Mouse (Mus musculus) forebrain, embryonic 11.5 days (tissue): ENCODE results near the gene Tenm4. TPM values are rescaled to one million over a fixed set of nuclear protein-coding genes. Genes with fewer than 3 reads are reported as not detected.

Experiments used
- ATAC-seq: fragments of 200-750 bp; cut with Nextera tagmentation; replicated peaks from 2 replicates; pipeline ENCODE4 v1.8.0; 2017; ENCODE audit warnings: moderate TSS enrichment; ENCODE audit not compliant: low FRiP score
- DNase-seq: peaks from one replicate; pipeline ENCODE4 v3.0.0-alpha.2; 2017; ENCODE audit warnings: low spot score
- H3K27ac ChIP-seq: fragments of 300-500 bp; sonication (generic); 2 replicates; pipeline ENCODE4 v1.5.1; 2014; ENCODE audit warnings: low read depth, low read length
- H3K27me3 ChIP-seq: fragments of 300-500 bp; sonication (generic); 2 replicates; pipeline ENCODE4 v1.6.1; 2014; ENCODE audit warnings: mild to moderate bottlenecking, low read length, mixed read lengths; ENCODE audit not compliant: control insufficient read depth, insufficient read depth
- H3K36me3 ChIP-seq: fragments of 300-500 bp; sonication (generic); 2 replicates; pipeline ENCODE4 v1.6.1; 2014; ENCODE audit warnings: mild to moderate bottlenecking, low read length, moderate library complexity, mixed read lengths; ENCODE audit not compliant: control insufficient read depth, insufficient read depth
- H3K4me1 ChIP-seq: fragments of 300-500 bp; sonication (generic); replicated peaks from 2 replicates; pipeline ENCODE4 v1.6.1; 2014; ENCODE audit warnings: low read length, mixed read lengths; ENCODE audit not compliant: control insufficient read depth, insufficient read depth
- H3K4me2 ChIP-seq: fragments of 300-500 bp; sonication (generic); 2 replicates; pipeline ENCODE4 v1.6.1; 2014; ENCODE audit warnings: low read depth, mild to moderate bottlenecking, low read length, moderate library complexity, mixed read lengths; ENCODE audit not compliant: severe bottlenecking
- H3K4me3 ChIP-seq: fragments of 300-500 bp; sonication (generic); 2 replicates; pipeline ENCODE4 v1.5.1; 2014; ENCODE audit warnings: low read depth, low read length
- H3K9ac ChIP-seq: fragments of 300-500 bp; sonication (generic); 2 replicates; pipeline ENCODE4 v1.6.1; 2014; ENCODE audit warnings: low read length
- H3K9me3 ChIP-seq: fragments of 300-500 bp; sonication (generic); 2 replicates; pipeline ENCODE4 v1.6.1; 2016; ENCODE audit warnings: low read length, mixed read lengths; ENCODE audit not compliant: control insufficient read depth
- WGBS: fragments of 180-500 bp; shearing (Covaris S2); extraction: QIAGEN DNeasy Blood & Tissue Kit; methylation state at CpG from one replicate; pipeline ENCODE4 v1.1.7; 2014; 5-methylcytosine and 5-hydroxymethylcytosine counted together
- polyA plus RNA-seq: library from polyadenylated mRNA; unstranded; fragments of >200 nt; fragmentation: Nextera tagmentation; extraction: Ambion mirVana; gene quantifications from 2 replicates; pipeline ENCODE4 v1.2.1, GENCODE M21; 2014

Gene Tenm4
- polyA plus RNA-seq, 1 experiment from 2014 or later, result 47.9 TPM

- Histone ChIP-seq H3K4me1 (0 out of 2 replicates have a peak, but pooled peaks cover 1% of the 10 kb centered on the region), H3K36me3 (no peaks in the 10 kb centered on the region), H3K4me2 (no peak overlapping the region), H3K27me3 (no peaks in the 10 kb centered on the region), H3K4me3 (no peak overlapping the region), H3K9me3 (no peaks in the 10 kb centered on the region), H3K27ac (no peak overlapping the region), H3K9ac (no peak overlapping the region)
- no peak for DNase-seq
- 71% methylated on average over 2 of the region's 2 CpGs for whole genome bisulfite sequencing
- no peak for ATAC-seq
Observed at GRCm38 (mm10) chr7:96456618-96457017, 285.6 kb downstream of the Tenm4 start.

- 94% methylated on average over 2 of the region's 2 CpGs for WGBS
- Histone ChIP-seq H3K4me1 (0 out of 2 replicates have a peak, but pooled peaks cover 1% of the 10 kb centered on the region), H3K27ac (no peak overlapping the region), H3K4me3 (no peak overlapping the region), H3K9me3 (no peaks in the 10 kb centered on the region), H3K9ac (no peak overlapping the region), H3K27me3 (no peaks in the 10 kb centered on the region), H3K36me3 (no peaks in the 10 kb centered on the region), H3K4me2 (no peak overlapping the region)
- ATAC-seq (no peak), DNase-seq (no peak)
Observed at GRCm38 (mm10) chr7:96457891-96458290, 286.8 kb downstream of the Tenm4 start.

- H3K4me1 ChIP-seq, result 0 out of 2 replicates have a peak, but pooled peaks cover 1% of the 10 kb centered on the region
- no peak overlapping the region for H3K4me2 ChIP-seq
- WGBS, result 78% methylated on average over 6 of the region's 6 CpGs
- no peak overlapping the region for H3K4me3 ChIP-seq
- no peak overlapping the region for H3K9ac ChIP-seq
- H3K27ac ChIP-seq, result no peak overlapping the region
- no peaks in the 10 kb centered on the region for H3K27me3 ChIP-seq
- no peak for DNase-seq
- H3K9me3 ChIP-seq, result no peaks in the 10 kb centered on the region
- no peaks in the 10 kb centered on the region for H3K36me3 ChIP-seq
- no peak for ATAC-seq
Observed at GRCm38 (mm10) chr7:96458992-96459391, 287.9 kb downstream of the Tenm4 start.

GRCm38 (mm10) chr7:96466761-96467160 lies 295.7 kb downstream of the Tenm4 start:
- Histone ChIP-seq H3K36me3 (no peaks in the 10 kb centered on the region), H3K4me3 (no peak overlapping the region), H3K9me3 (no peaks in the 10 kb centered on the region), H3K4me1 (no peaks in the 10 kb centered on the region), H3K27me3 (no peaks in the 10 kb centered on the region), H3K27ac (no peak overlapping the region), H3K9ac (no peak overlapping the region), H3K4me2 (no peak overlapping the region)
- ATAC-seq (no peak), DNase-seq (no peak)
- 93% methylated on average over 3 of the region's 3 CpGs for WGBS

- no peak overlapping the region for H3K4me2 ChIP-seq
- H3K27ac ChIP-seq, result no peak overlapping the region
- H3K36me3 ChIP-seq, result no peaks in the 10 kb centered on the region
Observed at GRCm38 (mm10) chr7:96470821-96471220, 299.8 kb downstream of the Tenm4 start.

GRCm38 (mm10) chr7:96474560-96475089 lies 303.6 kb downstream of the Tenm4 start:
- H3K4me3 ChIP-seq, result no peak overlapping the region
- H3K4me2 ChIP-seq, result no peak overlapping the region
- H3K4me1 ChIP-seq, result no peaks in the 10 kb centered on the region
- H3K27ac ChIP-seq, result no peak overlapping the region
- ATAC-seq, result no peak
- H3K9ac ChIP-seq, result no peak overlapping the region
- H3K27me3 ChIP-seq, result no peaks in the 10 kb centered on the region
- H3K36me3 ChIP-seq, result no peaks in the 10 kb centered on the region
- DNase-seq, result no peak
- H3K9me3 ChIP-seq, result no peaks in the 10 kb centered on the region
- WGBS, result 91% methylated on average over 11 of the region's 11 CpGs

More at GRCm38 (mm10) chr7:96470821-96471220, 299.8 kb downstream of the Tenm4 start:
- DNase-seq (no peak), ATAC-seq (no peak)
- H3K27me3 ChIP-seq, result no peaks in the 10 kb centered on the region
- H3K9ac ChIP-seq, result no peak overlapping the region
- no peaks in the 10 kb centered on the region for H3K4me1 ChIP-seq
- H3K9me3 ChIP-seq, result no peaks in the 10 kb centered on the region
- WGBS, result 85% methylated on average over 6 of the region's 6 CpGs
- no peak overlapping the region for H3K4me3 ChIP-seq

GRCm38 (mm10) chr7:96476987-96477613 lies 306.1 kb downstream of the Tenm4 start:
- Histone ChIP-seq H3K4me3 (no peak overlapping the region), H3K4me1 (no peaks in the 10 kb centered on the region), H3K4me2 (no peak overlapping the region), H3K27ac (no peak overlapping the region), H3K27me3 (no peaks in the 10 kb centered on the region), H3K9ac (no peak overlapping the region), H3K36me3 (no peaks in the 10 kb centered on the region), H3K9me3 (no peaks in the 10 kb centered on the region)
- 90% methylated on average over 6 of the region's 6 CpGs for WGBS
- ATAC-seq (no peak), DNase-seq (no peak)

- Histone ChIP-seq H3K4me3 (no peak overlapping the region), H3K27me3 (no peaks in the 10 kb centered on the region), H3K4me1 (no peaks in the 10 kb centered on the region), H3K36me3 (no peaks in the 10 kb centered on the region), H3K27ac (no peak overlapping the region), H3K4me2 (no peak overlapping the region), H3K9me3 (no peaks in the 10 kb centered on the region), H3K9ac (no peak overlapping the region)
- ATAC-seq (no peak), DNase-seq (no peak)
- 84% methylated on average over 6 of the region's 6 CpGs for WGBS
Observed at GRCm38 (mm10) chr7:96479139-96479538, 308.1 kb downstream of the Tenm4 start.
